Comparison of ENCODE assay signal across 20 mouse cellular contexts in genomic region chr6:18474983-18475382, GRCm38 (mm10). TPM values are rescaled to one million over a fixed set of nuclear protein-coding genes. Genes with fewer than 3 reads are reported as not detected.
DNase-seq lines count a peak whose midpoint lies in the region; ATAC-seq lines count a peak whose summit lies in the region.
"Had no signal": no experiment of that assay in that cellular context is flagged by ENCODE, and none has a peak within 500 bp of the region (broad histone marks: within the 10 kb centered on the region; RNA-seq: fewer than 3 reads in every experiment).

No protein-coding gene starts in this region.

- peak; percentile 28 for DNase-seq in adrenal gland, postnatal 14 days
- no peak for DNase-seq in adrenal gland, postnatal 25 days
- peak; percentile 17 for DNase-seq in embryonic facial prominence, embryonic 11.5 days (ENCODE audit: low spot score)
- no peak for DNase-seq in embryonic facial prominence, embryonic 10.5 days (ENCODE audit: low spot score)
- no peak for DNase-seq in limb, embryonic 10.5 days (ENCODE audit: low spot score)
- no peak for DNase-seq in right cerebral cortex, postnatal 14 days
- DNase-seq: adrenal gland, postnatal 10 days; cerebellum, adult 11 months; cerebellum, adult 18-20 months; cerebellum, adult 8-10 months; cerebellum, adult 9-11 months; cerebellum, postnatal 14 days; cerebellum, postnatal 36 days; forebrain, postnatal 0 days had no signal

- H3K4me1 ChIP-seq in embryonic facial prominence, embryonic 11.5 days (ENCODE audit: control insufficient read depth, insufficient read depth, low read length), result no peaks in the 10 kb centered on the region
- peaks cover 14% of the 10 kb centered on the region; the same call in 1 of the 2 replicates for H3K4me1 ChIP-seq in embryonic facial prominence, embryonic 10.5 days
- peaks cover 10% of the 10 kb centered on the region; the same call in 1 of the 2 replicates for H3K4me1 ChIP-seq in embryonic facial prominence, embryonic 12.5 days
- H3K4me1 ChIP-seq in limb, embryonic 10.5 days, result peaks cover 19% of the 10 kb centered on the region
- H3K4me1 ChIP-seq in hindbrain, embryonic 12.5 days, result no peaks in the 10 kb centered on the region
- H3K4me1 ChIP-seq: forebrain, embryonic 13.5 days had no signal

- WGBS in embryonic facial prominence, embryonic 11.5 days, result 51% methylated on average over 2 of the region's 2 CpGs
- WGBS in embryonic facial prominence, embryonic 10.5 days, result 77% methylated on average over 2 of the region's 2 CpGs
- 49% methylated on average over 2 of the region's 2 CpGs for WGBS in embryonic facial prominence, embryonic 12.5 days
- 75% methylated on average over 2 of the region's 2 CpGs for WGBS in limb, embryonic 10.5 days
- WGBS in hindbrain, embryonic 12.5 days, result 88% methylated on average over 2 of the region's 2 CpGs

- no peaks in the 10 kb centered on the region for H3K27me3 ChIP-seq in embryonic facial prominence, embryonic 11.5 days (ENCODE audit: control insufficient read depth, insufficient read depth, low read length)
- no peaks in the 10 kb centered on the region for H3K27me3 ChIP-seq in embryonic facial prominence, embryonic 10.5 days (replicated peaks; ENCODE audit: low read depth, poor library complexity, severe bottlenecking)
- no peaks in the 10 kb centered on the region for H3K27me3 ChIP-seq in embryonic facial prominence, embryonic 12.5 days
- no peaks in the 10 kb centered on the region for H3K27me3 ChIP-seq in limb, embryonic 10.5 days (ENCODE audit: low read depth, poor library complexity, severe bottlenecking)
- H3K27me3 ChIP-seq in hindbrain, embryonic 12.5 days, result no peaks in the 10 kb centered on the region
- H3K27me3 ChIP-seq: forebrain, embryonic 13.5 days; forebrain, embryonic 15.5 days had no signal

- no peak overlapping the region for H3K27ac ChIP-seq in embryonic facial prominence, embryonic 11.5 days (replicated peaks; ENCODE audit: low read depth, low read length)
- no peak overlapping the region for H3K27ac ChIP-seq in embryonic facial prominence, embryonic 10.5 days (replicated peaks)
- H3K27ac ChIP-seq in embryonic facial prominence, embryonic 12.5 days, result peak overlapping the region; percentile 50; the same call in 1 of the 2 replicates
- peak overlapping the region; percentile 72 for H3K27ac ChIP-seq in limb, embryonic 10.5 days
- no peak overlapping the region for H3K27ac ChIP-seq in hindbrain, embryonic 12.5 days
- H3K27ac ChIP-seq: forebrain, embryonic 13.5 days; forebrain, embryonic 15.5 days had no signal

- no peak overlapping the region for H3K4me3 ChIP-seq in embryonic facial prominence, embryonic 11.5 days (ENCODE audit: low read depth, low read length)
- H3K4me3 ChIP-seq in embryonic facial prominence, embryonic 10.5 days, result no peak overlapping the region
- H3K4me3 ChIP-seq in embryonic facial prominence, embryonic 12.5 days, result no peak overlapping the region
- H3K4me3 ChIP-seq in limb, embryonic 10.5 days, result no peak overlapping the region
- no peak overlapping the region for H3K4me3 ChIP-seq in hindbrain, embryonic 12.5 days
- H3K4me3 ChIP-seq: forebrain, embryonic 13.5 days; forebrain, embryonic 15.5 days had no signal

- no peaks in the 10 kb centered on the region for H3K36me3 ChIP-seq in embryonic facial prominence, embryonic 11.5 days (replicated peaks; ENCODE audit: control insufficient read depth, insufficient read depth, low read depth, low read length)
- H3K36me3 ChIP-seq in embryonic facial prominence, embryonic 10.5 days (replicated peaks), result no peaks in the 10 kb centered on the region
- H3K36me3 ChIP-seq in embryonic facial prominence, embryonic 12.5 days, result no peaks in the 10 kb centered on the region
- no peaks in the 10 kb centered on the region for H3K36me3 ChIP-seq in limb, embryonic 10.5 days
- H3K36me3 ChIP-seq in hindbrain, embryonic 12.5 days, result no peaks in the 10 kb centered on the region

- no peak for ATAC-seq in embryonic facial prominence, embryonic 11.5 days (replicated peaks; ENCODE audit: insufficient number of reproducible peaks, low FRiP score, low TSS enrichment, low read depth)
- no peak for ATAC-seq in embryonic facial prominence, embryonic 12.5 days (ENCODE audit: insufficient number of reproducible peaks, insufficient read depth, low FRiP score, low TSS enrichment)
- ATAC-seq in hindbrain, embryonic 12.5 days (ENCODE audit: low FRiP score), result no peak
- ATAC-seq: forebrain, embryonic 13.5 days; forebrain, embryonic 15.5 days; forebrain, postnatal 0 days had no signal

- H3K9me3 ChIP-seq in embryonic facial prominence, embryonic 11.5 days (replicated peaks; ENCODE audit: control insufficient read depth, low read length), result no peaks in the 10 kb centered on the region
- H3K9me3 ChIP-seq in embryonic facial prominence, embryonic 10.5 days, result no peaks in the 10 kb centered on the region
- no peaks in the 10 kb centered on the region for H3K9me3 ChIP-seq in embryonic facial prominence, embryonic 12.5 days
- no peaks in the 10 kb centered on the region for H3K9me3 ChIP-seq in limb, embryonic 10.5 days (replicated peaks)
- no peaks in the 10 kb centered on the region for H3K9me3 ChIP-seq in hindbrain, embryonic 12.5 days (replicated peaks)
- H3K9me3 ChIP-seq: forebrain, embryonic 13.5 days; forebrain, embryonic 15.5 days had no signal

- no peak overlapping the region for H3K9ac ChIP-seq in embryonic facial prominence, embryonic 11.5 days (replicated peaks; ENCODE audit: low read length)
- H3K9ac ChIP-seq in embryonic facial prominence, embryonic 12.5 days, result no peak overlapping the region
- H3K9ac ChIP-seq in hindbrain, embryonic 12.5 days, result no peak overlapping the region
- H3K9ac ChIP-seq: forebrain, embryonic 13.5 days; forebrain, embryonic 15.5 days; forebrain, postnatal 0 days had no signal

- no peak overlapping the region for H3K4me2 ChIP-seq in embryonic facial prominence, embryonic 11.5 days (ENCODE audit: low read depth, low read length)
- no peak overlapping the region for H3K4me2 ChIP-seq in embryonic facial prominence, embryonic 12.5 days (replicated peaks)
- no peak overlapping the region for H3K4me2 ChIP-seq in hindbrain, embryonic 12.5 days (replicated peaks)
- H3K4me2 ChIP-seq: forebrain, embryonic 13.5 days; forebrain, embryonic 15.5 days had no signal

RNA-seq across cellular contexts. Expression of gene Cttnbp2, which starts 39.7 kb away (rescaled TPM):
- total RNA-seq in adrenal gland, postnatal 14 days (2021), result 62.3 and 80.4 TPM in 2 replicates
- 88.7 and 111 TPM in 2 replicates for total RNA-seq in adrenal gland, postnatal 25 days (2021)
- polyA plus RNA-seq in embryonic facial prominence, embryonic 11.5 days (2014; fragmentation: Nextera tagmentation; extraction: Ambion mirVana), result 10.6 and 12.6 TPM in 2 replicates
- polyA plus RNA-seq in embryonic facial prominence, embryonic 10.5 days (2016; fragmentation: Nextera tagmentation; extraction: Ambion mirVana), result 10.9 and 14.9 TPM in 2 replicates
- 19.1 and 20.7 TPM in 2 replicates for polyA plus RNA-seq in embryonic facial prominence, embryonic 12.5 days (2016; fragmentation: Nextera tagmentation; extraction: Ambion mirVana)
- 16.0 and 20.2 TPM in 2 replicates for polyA plus RNA-seq in limb, embryonic 10.5 days (2016; fragmentation: Nextera tagmentation; extraction: Ambion mirVana)
- polyA plus RNA-seq in hindbrain, embryonic 12.5 days (2016; fragmentation: Nextera tagmentation; extraction: Ambion mirVana), result 36.7 and 40.0 TPM in 2 replicates
- total RNA-seq: common myeloid progenitor, adult 5-6 weeks had no signal
- polyA plus RNA-seq: C2C12 had no signal

Comparison
In these comparisons a context has a peak if more than half of its experiments do, and no peak if none do; other contexts are left out.
1. DNase-seq: peak in adrenal gland, postnatal 14 days (single experiment) and embryonic facial prominence, embryonic 11.5 days (single experiment); none in adrenal gland, postnatal 25 days (single experiment), embryonic facial prominence, embryonic 10.5 days (single experiment), limb, embryonic 10.5 days (single experiment) and right cerebral cortex, postnatal 14 days (single experiment).
2. H3K27ac ChIP-seq: peak in embryonic facial prominence, embryonic 12.5 days (single experiment) and limb, embryonic 10.5 days (single experiment); none in embryonic facial prominence, embryonic 11.5 days (single experiment), embryonic facial prominence, embryonic 10.5 days (single experiment) and hindbrain, embryonic 12.5 days (single experiment).